Mouse (Mus musculus) macrophage (primary cell): ENCODE measurements around the gene Wars. TPM values are rescaled to one million over a fixed set of nuclear protein-coding genes. Genes with fewer than 3 reads are reported as not detected.

Source experiments
- H3K27ac ChIP-seq: fragments of 350-480 bp; formaldehyde crosslinking; 2 replicates; pipeline ENCODE4 v1.9.0; 2021
- H3K36me3 ChIP-seq: fragments of 350-480 bp; formaldehyde crosslinking; 2 replicates; pipeline ENCODE4 v1.9.0; 2021; ENCODE audit errors: inconsistent target
- H3K4me3 ChIP-seq: fragments of 350-480 bp; formaldehyde crosslinking; 2 replicates; pipeline ENCODE4 v1.9.0; 2021; ENCODE audit errors: inconsistent target
- H3K79me2 ChIP-seq: fragments of 350-480 bp; formaldehyde crosslinking; 2 replicates; pipeline ENCODE4 v1.9.0; 2021; ENCODE audit errors: inconsistent target
- WGBS: methylation state at CpG from one replicate; pipeline ENCODE4 v1.1.7; 2026; ENCODE audit warnings: inconsistent platforms; ENCODE audit not compliant: missing documents; 5-methylcytosine and 5-hydroxymethylcytosine counted together
- polyA plus RNA-seq: library from polyadenylated mRNA; stranded (reverse); fragments of 250-400 nt; gene quantifications from 3 replicates; pipeline ENCODE4 v1.2.4, GENCODE M21; 2018; ENCODE audit warnings: inconsistent platforms

The Wars gene
- polyA plus RNA-seq, 1 experiment from 2014 or later = 29.2 TPM

- WGBS = 95% methylated on average over 3 of the region's 3 CpGs
Observed at GRCm38 (mm10) chr12:108833408-108833807, 60.6 kb downstream of the Wars start.

GRCm38 (mm10) chr12:108832851-108833250 lies 61.1 kb downstream of the Wars start:
- Histone ChIP-seq H3K36me3 (no peaks in the 10 kb centered on the region), H3K27ac (no peak overlapping the region), H3K4me3 (no peak overlapping the region), H3K79me2 (no peaks in the 10 kb centered on the region)
- WGBS = 92% methylated on average over 8 of the region's 8 CpGs

More at GRCm38 (mm10) chr12:108833408-108833807, 60.6 kb downstream of the Wars start:
- Histone ChIP-seq H3K27ac (no peak overlapping the region), H3K79me2 (no peaks in the 10 kb centered on the region), H3K36me3 (no peaks in the 10 kb centered on the region), H3K4me3 (no peak overlapping the region)

- no peaks in the 10 kb centered on the region for H3K79me2 ChIP-seq
- H3K27ac ChIP-seq = no peak overlapping the region
- no peaks in the 10 kb centered on the region for H3K36me3 ChIP-seq
- H3K4me3 ChIP-seq = no peak overlapping the region
- WGBS = 34% methylated on average over 9 of the region's 9 CpGs
Observed at GRCm38 (mm10) chr12:108831966-108832643, 61.9 kb downstream of the Wars start.

- H3K79me2 ChIP-seq = no peaks in the 10 kb centered on the region
- WGBS = 89% methylated on average over 6 of the region's 6 CpGs
- no peak overlapping the region for H3K4me3 ChIP-seq
- no peaks in the 10 kb centered on the region for H3K36me3 ChIP-seq
- H3K27ac ChIP-seq = no peak overlapping the region
Observed at GRCm38 (mm10) chr12:108830358-108830757, 63.6 kb downstream of the Wars start.

- Histone ChIP-seq H3K79me2 (no peaks in the 10 kb centered on the region), H3K36me3 (no peaks in the 10 kb centered on the region), H3K27ac (no peak overlapping the region), H3K4me3 (no peak overlapping the region)
- WGBS = 92% methylated on average over 5 of the region's 5 CpGs
Observed at GRCm38 (mm10) chr12:108829636-108830035, 64.3 kb downstream of the Wars start.

GRCm38 (mm10) chr12:108827641-108828040 lies 66.3 kb downstream of the Wars start:
- 93% methylated on average over 6 of the region's 6 CpGs for WGBS
- Histone ChIP-seq H3K79me2 (no peaks in the 10 kb centered on the region; the same call in 1 of the 2 replicates), H3K36me3 (no peaks in the 10 kb centered on the region), H3K4me3 (no peak overlapping the region), H3K27ac (no peak overlapping the region)

- 96% methylated on average over 28 of the region's 28 CpGs for WGBS
- H3K79me2 ChIP-seq = peaks cover 5% of the 10 kb centered on the region; the same call in 1 of the 2 replicates
- no peak overlapping the region for H3K4me3 ChIP-seq
- H3K36me3 ChIP-seq = no peaks in the 10 kb centered on the region
- H3K27ac ChIP-seq = no peak overlapping the region
Observed at GRCm38 (mm10) chr12:108826958-108827535, 66.9 kb downstream of the Wars start.

- WGBS = 95% methylated on average over 19 of the region's 19 CpGs
- H3K4me3 ChIP-seq = no peak overlapping the region
Observed at GRCm38 (mm10) chr12:108826282-108826957, 67.6 kb downstream of the Wars start.

GRCm38 (mm10) chr12:108825561-108826224 lies 68.3 kb downstream of the Wars start:
- Histone ChIP-seq H3K79me2 (peaks cover 18% of the 10 kb centered on the region), H3K27ac (no peak overlapping the region), H3K4me3 (no peak overlapping the region), H3K36me3 (no peaks in the 10 kb centered on the region)
- WGBS = 90% methylated on average over 13 of the region's 13 CpGs

More at GRCm38 (mm10) chr12:108826282-108826957, 67.6 kb downstream of the Wars start:
- Histone ChIP-seq H3K27ac (no peak overlapping the region), H3K36me3 (no peaks in the 10 kb centered on the region), H3K79me2 (peaks cover 11% of the 10 kb centered on the region; the same call in 1 of the 2 replicates)

- H3K36me3 ChIP-seq = no peaks in the 10 kb centered on the region
- 94% methylated on average over 14 of the region's 15 CpGs for WGBS
- peaks cover 32% of the 10 kb centered on the region for H3K79me2 ChIP-seq
- H3K4me3 ChIP-seq = no peak overlapping the region
- H3K27ac ChIP-seq = no peak overlapping the region
Observed at GRCm38 (mm10) chr12:108824225-108824874, 69.6 kb downstream of the Wars start.

- H3K36me3 ChIP-seq = no peaks in the 10 kb centered on the region
- no peak overlapping the region for H3K27ac ChIP-seq
- 90% methylated on average over 7 of the region's 8 CpGs for WGBS
- H3K4me3 ChIP-seq = no peak overlapping the region
- peaks cover 45% of the 10 kb centered on the region for H3K79me2 ChIP-seq
Observed at GRCm38 (mm10) chr12:108823036-108823435, 70.9 kb downstream of the Wars start.

- Histone ChIP-seq H3K4me3 (no peak overlapping the region), H3K27ac (no peak overlapping the region), H3K79me2 (peaks cover 71% of the 10 kb centered on the region), H3K36me3 (peaks cover 15% of the 10 kb centered on the region)
- WGBS = 97% methylated on average over 3 of the region's 4 CpGs
Observed at GRCm38 (mm10) chr12:108820461-108820860, 73.5 kb downstream of the Wars start.

- peaks cover 37% of the 10 kb centered on the region for H3K36me3 ChIP-seq
Observed at GRCm38 (mm10) chr12:108816569-108816968, 77.4 kb downstream of the Wars start.

GRCm38 (mm10) chr12:108814470-108814869 lies 79.5 kb downstream of the Wars start:
- H3K79me2 ChIP-seq = peaks cover 100% of the 10 kb centered on the region
- H3K4me3 ChIP-seq = no peak overlapping the region
- WGBS = 91% methylated on average over 6 of the region's 6 CpGs
- H3K36me3 ChIP-seq = peaks cover 37% of the 10 kb centered on the region
- H3K27ac ChIP-seq = no peak overlapping the region

More at GRCm38 (mm10) chr12:108816569-108816968, 77.4 kb downstream of the Wars start:
- Histone ChIP-seq H3K27ac (no peak overlapping the region), H3K79me2 (peaks cover 100% of the 10 kb centered on the region), H3K4me3 (no peak overlapping the region)
- 94% methylated on average over 11 of the region's 11 CpGs for WGBS
